Comparison of ENCODE assay signal across 10 mouse cellular contexts in genomic region chr8:61550006-61550748, GRCm38 (mm10).
A peak's percentile ranks its signal among the peaks of the same experiment; 100 is the strongest.
DNase-seq lines count a peak whose midpoint lies in the region; ATAC-seq and TF ChIP-seq lines count a peak whose summit lies in the region.
"Had no signal": no experiment of that assay in that cellular context is flagged by ENCODE, and none has a peak within 500 bp of the region (broad histone marks: within the 10 kb centered on the region; RNA-seq: fewer than 3 reads in every experiment).

No protein-coding gene starts in this region.

- 47% methylated on average over 27 of the region's 27 CpGs for WGBS in limb, embryonic 11.5 days

- no peak overlapping the region for H3K27ac ChIP-seq in layer of hippocampus, adult 2 months
- H3K27ac ChIP-seq in limb, embryonic 11.5 days (replicated peaks; ENCODE audit: low read depth, low read length), result no peak overlapping the region
- H3K27ac ChIP-seq: heart, embryonic 13.5 days; lung, embryonic 15.5 days had no signal

- peaks cover 10% of the 10 kb centered on the region; the same call in 1 of the 2 replicates for H3K9me3 ChIP-seq in limb, embryonic 11.5 days (ENCODE audit: control insufficient read depth, low read length)

- no peak for ATAC-seq in limb, embryonic 11.5 days (ENCODE audit: insufficient number of reproducible peaks, low FRiP score, low TSS enrichment, low read depth)
- ATAC-seq in megakaryocyte, adult 5-6 weeks (ENCODE audit: poor library complexity, severe bottlenecking), result no peak

- H3K9ac ChIP-seq in limb, embryonic 11.5 days (ENCODE audit: low read length), result no peak overlapping the region
- H3K9ac ChIP-seq: heart, embryonic 13.5 days; lung, embryonic 15.5 days had no signal

- H3K4me1 ChIP-seq in limb, embryonic 11.5 days (ENCODE audit: control insufficient read depth, insufficient read depth, low read length), result no peaks in the 10 kb centered on the region; the same call in 1 of the 2 replicates

- no peak overlapping the region for H3K4me3 ChIP-seq in layer of hippocampus, adult 2 months
- H3K4me3 ChIP-seq in limb, embryonic 11.5 days (ENCODE audit: low read depth, low read length), result no peak overlapping the region
- H3K4me3 ChIP-seq: heart, embryonic 13.5 days; lung, embryonic 15.5 days had no signal

- H3K4me2 ChIP-seq in limb, embryonic 11.5 days (ENCODE audit: low read depth, severe bottlenecking), result no peak overlapping the region
- H3K4me2 ChIP-seq: heart, embryonic 13.5 days; lung, embryonic 15.5 days had no signal

- no peak for DNase-seq in layer of hippocampus, adult 2 months (ENCODE audit: low spot score in 2 of 2)
- DNase-seq in layer of hippocampus, postnatal 14 days (ENCODE audit: low spot score in 2 of 2), result no peak
- DNase-seq in brain, embryonic 14.5 days (ENCODE audit: low read depth), result no peak
- peak; percentile 44 for DNase-seq in limb, embryonic 11.5 days (ENCODE audit: low spot score)
- DNase-seq in testis, postnatal 10 days (ENCODE audit: low spot score), result peak; percentile 51
- DNase-seq in adipocyte (ENCODE audit: low spot score), result no peak
- DNase-seq in layer of hippocampus, adult 18-20 months (ENCODE audit: low spot score in 2 of 2), result no peak

- no peak for TF ChIP-seq POLR2A in brain, embryonic 14.5 days (IDR thresholded peaks at IDR 0.05; ENCODE audit: borderline replicate concordance, extremely low read depth, insufficient read depth, insufficient read length, poor library complexity, severe bottlenecking)

- H3K27me3 ChIP-seq in limb, embryonic 11.5 days (ENCODE audit: control insufficient read depth, insufficient read depth, low read length), result no peaks in the 10 kb centered on the region
- H3K27me3 ChIP-seq: heart, embryonic 13.5 days; lung, embryonic 15.5 days had no signal

- TF ChIP-seq CTCF in layer of hippocampus, adult 2 months (conservative IDR thresholded peaks at IDR 0.05), result peak; percentile 64
- peak; percentile 46; the same call in 1 of the 2 replicates for TF ChIP-seq CTCF in brain, embryonic 14.5 days (IDR thresholded peaks at IDR 0.05; ENCODE audit: borderline replicate concordance, extremely low read depth, insufficient read depth, insufficient read length)

- H3K36me3 ChIP-seq in limb, embryonic 11.5 days (ENCODE audit: control insufficient read depth, insufficient read depth, low read length), result peaks cover 16% of the 10 kb centered on the region

Comparison
In these comparisons a context has a peak if more than half of its experiments do, and no peak if none do; other contexts are left out.
1. DNase-seq: peak in limb, embryonic 11.5 days (single experiment) and testis, postnatal 10 days (single experiment); none in layer of hippocampus, adult 2 months (0 of 2), layer of hippocampus, postnatal 14 days (0 of 2), brain, embryonic 14.5 days (single experiment), adipocyte (single experiment) and layer of hippocampus, adult 18-20 months (0 of 2).